Mouse (Mus musculus): ENCODE results near the gene Fgf22. TPM values are rescaled to one million over a fixed set of nuclear protein-coding genes. Genes with fewer than 3 reads are reported as not detected.

Gene Fgf22
- polyA plus RNA-seq, 1 experiment from 2014 or later, result not detected

DNA sequence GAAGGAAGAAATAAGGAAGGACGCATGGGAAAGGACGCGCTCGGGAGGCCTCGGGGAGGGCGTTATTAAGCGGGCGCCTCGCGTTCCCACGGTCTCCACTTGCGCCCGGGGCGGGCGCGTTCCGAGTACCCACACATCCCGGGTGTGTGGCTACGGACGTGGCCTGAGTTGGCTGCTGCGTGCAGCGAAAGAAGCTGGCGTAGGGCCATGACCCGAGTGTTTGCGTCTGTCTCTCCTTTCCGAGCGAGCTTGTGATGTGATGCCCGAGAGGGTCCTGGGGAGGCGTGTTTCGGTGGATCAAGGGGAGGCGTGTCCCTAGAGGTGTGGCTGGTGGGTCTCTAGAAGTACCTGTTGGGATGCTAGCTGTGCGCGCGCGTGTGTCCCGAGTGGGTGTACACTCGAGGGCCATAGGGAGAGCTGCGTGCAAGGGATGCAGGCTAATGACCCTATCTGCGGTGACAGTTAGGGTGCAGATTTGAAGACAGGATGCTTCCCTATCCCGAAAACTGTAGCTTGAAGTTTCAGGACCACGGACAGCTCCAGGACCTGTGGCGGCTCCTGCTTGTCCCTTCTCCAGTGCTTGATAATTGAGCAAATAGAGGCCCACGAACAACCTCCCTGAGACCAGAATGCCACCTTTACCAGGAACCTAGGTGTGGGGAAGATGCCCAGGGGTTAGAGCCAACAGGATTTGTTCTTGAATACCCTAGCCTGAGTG lies 37.1 kb upstream of the Fgf22 start:
- Histone ChIP-seq H3K36me3 (ENCODE audit: inconsistent target) (no peaks in the 10 kb centered on the region), H3K27ac (no peak overlapping the region), H3K79me2 (ENCODE audit: inconsistent target) (no peaks in the 10 kb centered on the region), H3K4me3 (ENCODE audit: inconsistent target) (no peak overlapping the region)
- WGBS (ENCODE audit: missing documents), result 6% methylated on average over 29 of the region's 43 CpGs

- WGBS (ENCODE audit: missing documents), result 73% methylated on average over 5 of the region's 5 CpGs
Observed at GRCm38 (mm10) chr10:79721089-79721488, 33.8 kb upstream of the Fgf22 start.

GRCm38 (mm10) chr10:79723047-79723446 lies 31.8 kb upstream of the Fgf22 start:
- Histone ChIP-seq H3K4me3 (ENCODE audit: inconsistent target) (no peak overlapping the region), H3K27ac (no peak overlapping the region), H3K79me2 (ENCODE audit: inconsistent target) (no peaks in the 10 kb centered on the region), H3K36me3 (ENCODE audit: inconsistent target) (no peaks in the 10 kb centered on the region)
- WGBS (ENCODE audit: missing documents), result 74% methylated on average over 6 of the region's 6 CpGs

More at GRCm38 (mm10) chr10:79721089-79721488, 33.8 kb upstream of the Fgf22 start:
- H3K27ac ChIP-seq, result no peak overlapping the region
- no peaks in the 10 kb centered on the region for H3K36me3 ChIP-seq (ENCODE audit: inconsistent target)
- H3K4me3 ChIP-seq (ENCODE audit: inconsistent target), result no peak overlapping the region
- H3K79me2 ChIP-seq (ENCODE audit: inconsistent target), result no peaks in the 10 kb centered on the region

DNA sequence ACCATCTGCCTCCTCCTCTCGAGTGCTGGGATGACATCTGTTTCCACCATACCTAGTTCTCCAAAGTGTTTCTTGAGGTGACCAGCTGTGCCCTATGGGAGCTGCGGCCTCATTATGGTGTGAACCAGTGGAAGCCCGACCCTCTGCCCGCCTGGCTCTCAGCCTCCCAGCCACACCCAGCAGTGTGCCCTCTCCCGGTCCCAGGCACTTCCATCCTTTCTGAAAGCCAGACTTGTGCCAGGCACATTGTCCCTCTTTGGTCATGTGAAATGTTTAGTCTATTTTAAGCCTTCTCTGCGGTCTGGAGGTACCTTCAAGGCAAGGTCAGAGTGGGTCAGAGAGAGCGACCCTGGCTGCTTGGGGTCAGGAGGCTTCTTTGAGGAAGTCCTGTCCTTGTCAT lies 31.2 kb upstream of the Fgf22 start:
- WGBS (ENCODE audit: missing documents), result 77% methylated on average over 7 of the region's 7 CpGs
- H3K4me3 ChIP-seq (ENCODE audit: inconsistent target), result no peak overlapping the region
- H3K27ac ChIP-seq, result no peak overlapping the region
- H3K36me3 ChIP-seq (ENCODE audit: inconsistent target), result no peaks in the 10 kb centered on the region
- H3K79me2 ChIP-seq (ENCODE audit: inconsistent target), result no peaks in the 10 kb centered on the region

GRCm38 (mm10) chr10:79726090-79726489 lies 28.8 kb upstream of the Fgf22 start:
- Histone ChIP-seq H3K27ac (no peak overlapping the region), H3K36me3 (ENCODE audit: inconsistent target) (no peaks in the 10 kb centered on the region), H3K4me3 (ENCODE audit: inconsistent target) (no peak overlapping the region), H3K79me2 (ENCODE audit: inconsistent target) (no peaks in the 10 kb centered on the region)
- WGBS (ENCODE audit: missing documents), result 39% methylated on average over 10 of the region's 11 CpGs

DNA sequence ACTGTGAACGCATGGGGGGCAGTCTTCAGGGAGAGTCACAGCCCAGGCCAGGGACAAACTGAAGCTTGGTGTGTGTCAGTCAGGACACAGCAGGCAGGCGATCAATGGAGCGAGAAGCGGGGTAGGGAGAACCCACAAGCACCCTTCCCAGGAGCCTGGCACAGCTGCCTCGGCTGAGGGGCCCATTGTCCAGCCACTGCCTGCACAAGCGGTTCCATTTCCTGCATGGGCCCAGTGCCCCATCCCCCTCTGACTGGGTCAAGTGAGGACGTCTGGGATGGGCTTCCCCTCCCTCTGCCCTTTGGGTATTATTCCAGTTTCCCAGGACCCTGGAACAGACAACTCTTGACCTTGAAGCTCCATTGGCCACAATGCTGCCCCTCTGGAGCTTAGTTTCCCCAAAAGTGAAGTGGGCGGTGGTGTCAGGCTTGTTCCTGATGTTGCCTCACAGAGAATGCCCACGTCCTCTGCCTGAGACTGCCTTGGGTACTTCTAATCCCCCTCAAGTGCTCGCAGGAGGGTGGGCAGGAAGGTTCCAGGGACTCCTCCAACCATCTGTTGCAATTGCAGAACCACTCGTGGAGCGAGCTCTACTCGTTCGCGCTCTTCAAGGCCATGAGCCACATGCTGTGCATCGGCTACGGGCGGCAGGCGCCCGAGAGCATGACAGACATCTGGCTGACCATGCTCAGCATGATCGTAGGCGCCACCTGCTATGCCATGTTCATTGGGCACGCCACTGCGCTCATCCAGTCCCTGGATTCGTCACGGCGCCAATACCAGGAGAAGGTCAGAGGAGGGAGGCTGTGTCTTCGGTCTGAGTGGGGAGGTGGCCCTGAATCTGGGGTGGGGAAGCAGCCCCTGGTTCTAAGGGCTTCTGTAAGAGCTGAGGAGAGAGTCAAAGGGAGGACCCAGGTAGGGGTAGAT lies 26.3 kb upstream of the Fgf22 start:
- Histone ChIP-seq H3K79me2 (ENCODE audit: inconsistent target) (no peaks in the 10 kb centered on the region), H3K4me3 (ENCODE audit: inconsistent target) (no peak overlapping the region), H3K36me3 (ENCODE audit: inconsistent target) (no peaks in the 10 kb centered on the region), H3K27ac (no peak overlapping the region)
- 70% methylated on average over 25 of the region's 28 CpGs for WGBS (ENCODE audit: missing documents)

DNA sequence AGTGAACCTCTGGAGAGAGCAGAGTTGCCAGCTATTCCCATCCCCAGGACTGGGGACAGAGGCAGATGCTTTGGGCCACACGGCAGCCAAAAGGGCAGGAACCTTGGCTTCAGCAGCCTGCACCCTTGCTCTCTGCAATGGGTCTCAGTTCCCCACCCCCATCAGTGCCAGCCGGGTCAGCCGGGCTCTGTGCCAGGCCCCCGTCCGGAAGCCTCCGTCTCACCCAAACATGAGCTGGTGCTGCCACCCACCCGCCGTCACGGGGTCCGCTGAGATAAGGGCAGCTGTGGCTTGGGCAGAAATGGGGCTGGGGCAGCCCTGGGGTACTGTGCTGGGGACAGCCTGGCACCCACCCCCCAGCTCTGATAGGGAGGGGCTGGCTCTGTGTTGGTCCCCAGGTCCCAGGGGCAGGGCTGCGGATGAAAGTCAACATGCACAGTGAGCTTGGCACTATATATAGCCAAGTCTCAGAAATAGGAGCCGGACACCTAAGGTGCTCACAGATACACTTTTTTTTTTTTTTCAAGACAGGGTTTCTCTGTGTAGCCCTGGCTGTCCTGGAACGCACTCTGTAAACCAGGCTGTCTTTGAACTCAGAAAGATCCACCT lies 25.4 kb upstream of the Fgf22 start:
- Histone ChIP-seq H3K4me3 (ENCODE audit: inconsistent target) (no peak overlapping the region), H3K27ac (no peak overlapping the region), H3K79me2 (ENCODE audit: inconsistent target) (no peaks in the 10 kb centered on the region), H3K36me3 (ENCODE audit: inconsistent target) (peaks cover 7% of the 10 kb centered on the region; the same call in 1 of the 2 replicates)
- 59% methylated on average over 13 of the region's 13 CpGs for WGBS (ENCODE audit: missing documents)

DNA sequence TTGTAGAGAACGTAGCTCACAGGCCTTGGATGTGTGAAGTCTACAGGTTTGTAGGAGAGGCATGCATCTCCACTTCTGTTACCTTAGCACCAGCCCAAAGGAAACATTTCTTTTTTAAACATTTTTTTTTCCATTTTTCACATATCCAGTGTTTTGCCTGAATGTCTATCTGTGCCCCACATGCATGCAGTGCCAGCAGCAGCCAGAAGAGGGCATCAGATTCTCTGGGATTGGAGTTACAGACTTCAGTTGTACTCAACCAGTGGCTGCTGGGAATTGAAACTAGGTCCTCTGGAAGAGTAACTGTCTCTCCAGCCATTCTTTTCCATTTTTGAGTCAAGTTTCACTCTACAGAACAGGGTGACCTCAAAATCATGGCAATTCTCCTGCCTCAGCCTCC lies 22.4 kb upstream of the Fgf22 start:
- no peaks in the 10 kb centered on the region for H3K79me2 ChIP-seq (ENCODE audit: inconsistent target)
- H3K4me3 ChIP-seq (ENCODE audit: inconsistent target), result no peak overlapping the region
- peaks cover 26% of the 10 kb centered on the region for H3K36me3 ChIP-seq (ENCODE audit: inconsistent target)
- H3K27ac ChIP-seq, result no peak overlapping the region
- WGBS (ENCODE audit: missing documents), result 92% methylated on average over 1 of the region's 1 CpGs

- Histone ChIP-seq H3K4me3 (ENCODE audit: inconsistent target) (no peak overlapping the region), H3K27ac (no peak overlapping the region), H3K36me3 (ENCODE audit: inconsistent target) (peaks cover 37% of the 10 kb centered on the region), H3K79me2 (ENCODE audit: inconsistent target) (no peaks in the 10 kb centered on the region)
- 99% methylated on average over 15 of the region's 15 CpGs for WGBS (ENCODE audit: missing documents)
Observed at GRCm38 (mm10) chr10:79733847-79734246, 21.0 kb upstream of the Fgf22 start.

- Histone ChIP-seq H3K4me3 (ENCODE audit: inconsistent target) (no peak overlapping the region), H3K79me2 (ENCODE audit: inconsistent target) (no peaks in the 10 kb centered on the region), H3K27ac (no peak overlapping the region), H3K36me3 (ENCODE audit: inconsistent target) (peaks cover 42% of the 10 kb centered on the region)
- WGBS (ENCODE audit: missing documents), result 87% methylated on average over 29 of the region's 52 CpGs
Observed at GRCm38 (mm10) chr10:79735361-79735760, 19.5 kb upstream of the Fgf22 start.

GRCm38 (mm10) chr10:79736706-79737105 lies 18.2 kb upstream of the Fgf22 start:
- Histone ChIP-seq H3K36me3 (ENCODE audit: inconsistent target) (peaks cover 56% of the 10 kb centered on the region), H3K4me3 (ENCODE audit: inconsistent target) (no peak overlapping the region), H3K79me2 (ENCODE audit: inconsistent target) (no peaks in the 10 kb centered on the region), H3K27ac (no peak overlapping the region)
- 93% methylated on average over 8 of the region's 14 CpGs for WGBS (ENCODE audit: missing documents)

DNA sequence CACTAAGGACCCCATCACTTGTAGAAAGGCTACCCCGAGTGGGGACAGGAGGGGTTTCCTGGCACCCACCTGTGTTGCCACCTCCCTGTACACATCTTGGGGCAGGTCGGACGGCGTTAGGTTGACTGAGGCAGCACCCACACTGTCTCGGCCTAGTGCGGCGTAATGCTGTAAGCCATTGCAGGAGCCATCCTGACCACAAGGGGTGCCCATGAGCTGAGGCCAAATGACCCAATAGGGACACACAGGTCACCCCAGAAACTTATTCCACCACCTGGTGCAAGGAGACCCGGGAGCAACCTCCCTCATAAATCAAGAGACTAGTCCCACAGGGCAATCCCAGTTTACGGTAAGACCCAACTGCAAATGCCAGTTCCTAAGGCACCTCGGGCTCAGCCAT lies 16.6 kb upstream of the Fgf22 start:
- Histone ChIP-seq H3K79me2 (ENCODE audit: inconsistent target) (no peaks in the 10 kb centered on the region), H3K4me3 (ENCODE audit: inconsistent target) (no peak overlapping the region), H3K27ac (no peak overlapping the region), H3K36me3 (ENCODE audit: inconsistent target) (peaks cover 61% of the 10 kb centered on the region)
- 98% methylated on average over 10 of the region's 10 CpGs for WGBS (ENCODE audit: missing documents)

GRCm38 (mm10) chr10:79739234-79739633 lies 15.6 kb upstream of the Fgf22 start:
- H3K79me2 ChIP-seq (ENCODE audit: inconsistent target), result no peaks in the 10 kb centered on the region
- WGBS (ENCODE audit: missing documents), result 96% methylated on average over 28 of the region's 28 CpGs
- H3K27ac ChIP-seq, result no peak overlapping the region
- no peak overlapping the region for H3K4me3 ChIP-seq (ENCODE audit: inconsistent target)
- peaks cover 61% of the 10 kb centered on the region for H3K36me3 ChIP-seq (ENCODE audit: inconsistent target)

DNA sequence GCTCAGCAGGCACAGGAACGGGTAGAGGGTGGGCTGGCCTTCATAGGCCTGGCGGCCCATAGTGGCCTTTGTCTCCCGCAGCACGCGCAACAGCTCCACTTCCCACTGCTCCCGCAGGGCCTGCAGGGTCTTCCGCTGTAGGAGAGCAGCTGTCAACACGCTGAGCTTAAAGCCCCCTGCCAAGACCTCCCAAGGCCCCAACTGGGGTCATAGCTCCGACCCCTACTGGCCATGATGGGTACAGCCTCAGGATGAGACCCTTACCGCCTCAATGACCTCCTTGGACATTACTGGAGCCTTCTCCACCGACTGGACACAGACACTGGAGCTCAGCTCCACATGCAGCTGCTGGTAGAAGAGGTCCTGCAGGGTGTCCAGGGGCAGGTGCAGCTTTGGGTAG lies 14.0 kb upstream of the Fgf22 start:
- no peak overlapping the region for H3K4me3 ChIP-seq (ENCODE audit: inconsistent target)
- peaks cover 7% of the 10 kb centered on the region; the same call in 1 of the 2 replicates for H3K79me2 ChIP-seq (ENCODE audit: inconsistent target)
- 91% methylated on average over 11 of the region's 11 CpGs for WGBS (ENCODE audit: missing documents)
- H3K27ac ChIP-seq, result no peak overlapping the region
- H3K36me3 ChIP-seq (ENCODE audit: inconsistent target), result peaks cover 60% of the 10 kb centered on the region

GRCm38 (mm10) chr10:79743161-79743560 lies 11.7 kb upstream of the Fgf22 start:
- Histone ChIP-seq H3K4me3 (ENCODE audit: inconsistent target) (no peak overlapping the region), H3K27ac (no peak overlapping the region), H3K79me2 (ENCODE audit: inconsistent target) (peaks cover 7% of the 10 kb centered on the region; the same call in 1 of the 2 replicates), H3K36me3 (ENCODE audit: inconsistent target) (peaks cover 37% of the 10 kb centered on the region; the same call in 1 of the 2 replicates)
- 91% methylated on average over 11 of the region's 11 CpGs for WGBS (ENCODE audit: missing documents)

Measured in macrophage (primary cell).